Mouse (Mus musculus) c-Kit-positive CD71-positive TER-119-negative erythroid progenitor cells, embryonic 14.5 days (primary cell): ENCODE measurements around the gene Pepd.

Experiments used
- DNase-seq: peaks from one replicate; pipeline ENCODE4 v3.0.0-alpha.2; 2013; ENCODE audit warnings: low read depth

Pepd gene

GRCm38 (mm10) chr7:34911919-34912897, at the start of gene Pepd:
Pepd (plus strand) TSS chr7:34912379.
- DNase-seq, result peak; percentile 88

GRCm38 (mm10) chr7:34867289-34867688, 44.9 kb upstream of the Pepd start:
- DNase-seq, result no peak

GRCm38 (mm10) chr7:34869693-34870092, 42.5 kb upstream of the Pepd start:
- DNase-seq, result no peak

DNA sequence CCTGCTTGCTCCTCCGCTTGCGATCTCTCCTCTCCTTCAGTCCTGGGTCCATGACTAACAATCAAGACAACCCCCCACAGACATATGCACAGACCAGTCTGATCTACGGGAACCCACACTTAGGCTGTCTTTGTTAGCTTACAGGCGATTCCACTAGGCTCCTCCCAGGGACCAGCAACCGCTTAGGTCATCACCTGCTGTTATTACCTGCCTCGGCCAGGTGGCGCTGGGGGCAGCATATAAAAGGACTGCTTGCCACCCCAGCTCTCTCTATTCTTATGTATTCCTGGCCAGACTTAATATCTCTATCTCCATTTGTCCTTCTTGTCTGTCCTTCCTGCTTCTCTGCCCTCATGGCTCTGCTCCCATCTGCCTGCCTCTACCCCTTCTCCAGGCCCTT, 35.4 kb upstream of the Pepd start:
- DNase-seq, result no peak

DNA sequence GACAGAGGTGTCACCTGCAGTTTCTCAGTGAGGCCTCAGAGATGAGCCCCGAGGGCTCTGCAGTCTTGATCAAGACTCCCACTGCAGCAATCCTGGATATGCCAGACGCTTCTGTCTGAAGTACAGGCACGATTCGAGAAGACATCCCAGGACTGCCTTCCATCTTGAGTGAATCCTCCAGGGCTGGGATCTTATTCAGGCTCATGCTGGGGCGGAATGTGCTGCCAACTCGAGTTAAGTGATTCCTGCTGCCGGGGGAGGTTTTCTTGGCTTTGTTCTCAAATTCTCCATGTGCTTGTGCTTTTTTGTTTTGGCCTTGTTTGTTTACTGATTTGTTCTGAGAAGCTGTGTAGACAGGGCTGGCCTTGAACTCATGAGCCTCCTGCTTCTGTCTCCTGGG, 34.4 kb upstream of the Pepd start:
- no peak for DNase-seq

GRCm38 (mm10) chr7:34888441-34888840, 23.7 kb upstream of the Pepd start:
- no peak for DNase-seq

DNA sequence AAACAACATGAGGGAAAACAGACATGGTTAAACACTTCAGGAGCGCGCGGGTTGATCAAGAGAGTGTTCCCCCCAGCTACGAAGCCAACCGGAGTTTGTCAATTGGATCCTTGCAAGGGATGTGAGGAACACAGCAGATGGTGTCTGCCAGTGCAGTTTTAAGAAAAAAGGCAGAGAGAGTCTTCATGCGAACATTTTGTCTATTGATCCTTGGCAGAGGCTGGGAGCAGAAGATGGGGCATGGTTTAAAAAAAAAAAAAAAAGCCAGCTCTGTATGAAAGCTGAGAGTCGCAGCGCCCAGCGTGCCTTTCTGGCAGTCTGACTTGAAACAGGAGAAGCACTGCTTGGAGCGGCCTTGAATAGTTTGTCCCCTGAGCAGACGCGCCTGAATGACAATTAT, 23.3 kb upstream of the Pepd start:
- no peak for DNase-seq

DNA sequence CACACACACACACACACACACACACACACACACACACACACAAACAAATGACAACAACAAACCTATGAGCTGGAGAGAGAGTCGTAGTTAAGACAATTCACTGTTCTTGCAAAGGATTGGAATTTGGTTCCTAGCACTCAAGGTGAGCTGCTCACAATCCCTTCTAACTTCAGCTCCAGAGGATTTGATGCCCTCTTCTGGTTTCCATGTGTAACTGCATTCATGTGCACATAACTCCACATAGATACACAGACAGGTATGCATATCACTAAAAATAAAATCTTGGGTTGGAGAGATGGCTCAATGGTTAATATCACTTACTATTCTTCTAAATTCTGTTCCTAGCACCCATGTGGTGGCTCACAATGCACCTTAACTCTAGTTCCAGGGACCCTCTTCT, 19.3 kb upstream of the Pepd start:
- DNase-seq, result no peak

GRCm38 (mm10) chr7:34896461-34896860, 15.7 kb upstream of the Pepd start:
- DNase-seq, result no peak

- no peak for DNase-seq
Measured at GRCm38 (mm10) chr7:34897058-34897457, 15.1 kb upstream of the Pepd start.

DNA sequence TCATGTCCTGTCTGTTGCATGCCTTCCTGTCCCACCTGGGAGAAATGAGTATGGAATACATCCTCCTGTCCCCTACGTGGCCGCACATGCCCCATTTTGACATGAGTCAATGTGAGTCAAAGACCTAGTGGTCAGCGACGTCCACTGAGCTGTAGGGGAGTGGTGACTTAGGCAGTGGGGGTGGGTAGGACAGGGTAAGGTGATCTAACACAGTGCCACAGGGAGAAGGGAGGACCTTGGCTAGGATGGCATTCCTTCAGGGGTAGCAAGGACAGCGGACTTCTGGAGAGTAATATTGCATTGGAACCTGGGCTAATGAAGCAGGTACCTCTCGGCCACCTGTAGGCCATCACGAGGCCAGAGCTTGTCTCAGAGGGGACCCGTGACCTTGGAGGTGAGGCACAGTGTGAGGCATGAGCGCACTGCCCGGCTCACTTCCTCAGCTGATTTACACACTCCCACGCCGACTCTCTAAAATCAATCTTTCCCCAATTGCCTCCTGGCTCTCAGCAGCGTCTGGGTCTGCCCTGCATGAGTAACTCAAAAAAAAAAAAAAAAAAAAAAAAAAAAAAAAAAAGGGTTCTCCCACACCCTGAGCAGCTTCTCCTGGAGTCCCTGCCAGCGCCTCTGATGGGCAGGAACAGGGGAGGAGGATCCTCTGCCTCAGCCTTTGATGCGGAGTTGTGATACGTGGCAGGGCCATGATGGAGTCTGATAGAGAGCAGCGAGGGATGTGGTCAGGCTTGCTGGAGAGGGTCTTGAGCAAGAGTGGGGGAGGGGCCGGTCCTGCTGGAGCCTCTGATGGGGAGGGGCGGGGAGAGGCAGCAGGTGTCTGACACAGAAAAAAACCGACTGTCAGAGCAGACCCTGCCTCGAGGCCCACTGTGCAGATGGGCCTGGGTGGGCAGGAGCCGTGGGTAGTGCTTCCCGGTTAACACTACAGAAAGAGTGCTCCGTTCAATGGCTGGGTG, 1.8 kb upstream of the Pepd start:
- no peak for DNase-seq

GRCm38 (mm10) chr7:34913956-34914355, 1.8 kb downstream of the Pepd start:
- DNase-seq, result no peak

DNA sequence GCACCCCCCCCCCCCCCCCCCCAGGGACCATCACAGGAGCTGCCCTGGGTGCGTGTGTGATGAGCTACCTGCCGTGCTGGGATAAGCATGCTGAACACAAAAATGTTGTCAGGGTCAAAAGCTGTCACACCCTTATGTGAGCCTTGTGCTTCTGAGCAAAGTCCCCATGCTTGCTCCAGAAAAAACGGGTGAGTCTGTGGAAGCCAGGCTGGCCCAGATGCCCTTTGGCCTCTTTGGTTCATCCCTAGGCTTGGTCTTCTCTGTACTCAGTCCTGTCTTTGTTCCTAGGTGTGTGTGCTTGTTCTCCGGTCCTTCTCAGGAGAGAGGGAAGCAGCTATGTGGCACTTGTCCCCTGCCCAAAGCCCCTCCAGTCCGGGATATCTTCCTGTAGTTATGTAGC, 3.4 kb downstream of the Pepd start:
- no peak for DNase-seq

- no peak for DNase-seq
Measured at GRCm38 (mm10) chr7:34917558-34917957, 5.4 kb downstream of the Pepd start.

DNA sequence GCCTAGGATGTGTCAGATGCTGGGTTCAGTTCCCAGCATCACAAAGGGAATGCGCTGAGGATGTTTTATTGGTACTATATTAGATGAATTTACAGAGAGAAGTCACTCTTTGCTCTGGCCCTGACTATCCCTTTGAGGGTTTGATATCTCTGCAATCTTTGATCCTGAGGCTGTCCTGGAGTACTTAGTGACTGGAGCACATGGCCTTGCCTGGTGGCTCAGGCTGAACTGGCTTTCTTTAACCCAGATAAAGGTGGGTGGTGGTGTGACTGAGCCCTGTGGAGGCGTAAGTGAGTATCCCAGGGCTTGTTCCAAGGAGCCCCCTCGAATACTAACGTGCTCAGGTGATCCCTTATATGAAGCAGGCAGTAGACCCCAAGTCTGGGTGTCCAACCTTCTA, 5.8 kb downstream of the Pepd start:
- DNase-seq, result no peak

DNA sequence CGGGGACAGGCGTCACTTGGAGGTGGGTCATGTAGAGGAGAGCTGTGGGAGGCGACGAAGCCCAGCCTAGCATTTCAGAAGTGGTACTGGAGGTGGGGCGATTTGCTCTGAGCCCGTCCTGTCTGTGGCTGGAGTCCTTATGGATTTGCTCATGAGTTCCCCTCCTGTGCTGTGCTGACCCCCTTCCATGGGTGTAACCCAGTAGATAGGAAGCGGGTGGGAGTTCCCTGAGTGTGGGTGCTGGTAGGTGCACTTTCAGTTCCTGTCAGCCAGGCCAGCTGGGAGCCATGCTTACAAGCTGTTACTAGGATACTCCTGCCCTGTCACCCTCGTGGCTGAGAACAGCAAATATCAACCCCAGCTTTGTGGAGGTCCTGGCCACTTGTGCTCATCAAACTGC, 6.2 kb downstream of the Pepd start:
- DNase-seq, result no peak

GRCm38 (mm10) chr7:34919054-34919453, 6.9 kb downstream of the Pepd start:
- DNase-seq, result no peak

DNA sequence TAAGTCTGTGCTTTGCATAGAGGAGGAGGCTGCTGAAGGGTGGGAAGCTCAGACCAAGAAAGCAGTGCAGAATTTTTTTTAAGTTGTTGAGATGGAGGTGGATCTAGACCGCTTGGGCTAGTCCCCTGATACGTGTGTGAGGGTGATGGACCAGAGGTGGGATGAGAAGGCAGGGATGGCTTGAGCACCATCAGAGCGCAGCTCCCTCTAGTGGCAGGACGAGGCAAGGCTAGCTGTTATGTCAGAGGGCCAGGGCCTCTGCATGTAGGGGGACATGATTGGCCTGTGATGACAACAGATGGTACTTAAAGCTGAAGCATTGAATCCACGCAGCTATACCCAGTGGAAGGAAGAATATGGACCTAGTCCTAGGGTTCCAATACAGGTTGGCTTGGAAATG, 7.6 kb downstream of the Pepd start:
- peak; percentile 23 for DNase-seq

DNA sequence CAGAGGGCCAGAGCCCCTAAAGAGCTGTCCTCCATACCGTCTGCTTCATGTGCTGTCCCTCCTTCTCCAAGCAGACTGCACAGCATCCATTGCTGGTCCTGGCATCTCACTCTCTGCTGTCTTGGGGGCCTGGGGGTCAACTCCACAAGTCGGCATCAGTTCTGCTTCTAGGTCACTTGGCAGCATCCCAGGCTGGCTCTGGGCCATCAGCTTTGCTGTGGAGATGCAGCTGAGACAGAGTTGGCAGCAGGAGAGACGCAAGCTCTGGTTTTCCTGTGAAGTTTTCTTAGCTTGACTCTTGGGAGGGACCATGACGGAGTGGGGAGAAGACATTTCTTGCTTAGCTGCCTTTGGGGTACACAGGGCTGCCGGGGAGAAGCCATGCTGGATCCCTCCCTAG, 13.0 kb downstream of the Pepd start:
- no peak for DNase-seq

- DNase-seq, result no peak
Measured at GRCm38 (mm10) chr7:34925956-34926355, 13.8 kb downstream of the Pepd start.

GRCm38 (mm10) chr7:34929614-34930262, 17.6 kb downstream of the Pepd start:
- no peak for DNase-seq

GRCm38 (mm10) chr7:34930263-34930757, 18.1 kb downstream of the Pepd start:
- no peak for DNase-seq
